Mouse (Mus musculus) left cerebral cortex, adult 9 months (tissue): ENCODE data around the gene Ccr1l1.
"Not testable (repeated sequence)": the region's sequence is repeated elsewhere in the genome, so short reads cannot be mapped to it uniquely, and the experiment has no call there.

Source experiments
- DNase-seq, 2 experiments: peaks; one replicate each; pipeline ENCODE4 v3.0.0; 2022; ENCODE audit warnings: low spot score in 2 of 2

Ccr1l1 gene

GRCm38 (mm10) chr9:123978308-123978707 lies at the start of gene Ccr1l1:
TSS of gene Ccr1l1 (minus strand) at chr9:123978408.
- DNase-seq, result no peak

- DNase-seq, result no peak
Measured at GRCm38 (mm10) chr9:124021672-124022071, 43.5 kb upstream of the Ccr1l1 start, which contains the start of gene Ccr3. TSS of gene Ccr3 (plus strand) at chr9:124021972.

DNA sequence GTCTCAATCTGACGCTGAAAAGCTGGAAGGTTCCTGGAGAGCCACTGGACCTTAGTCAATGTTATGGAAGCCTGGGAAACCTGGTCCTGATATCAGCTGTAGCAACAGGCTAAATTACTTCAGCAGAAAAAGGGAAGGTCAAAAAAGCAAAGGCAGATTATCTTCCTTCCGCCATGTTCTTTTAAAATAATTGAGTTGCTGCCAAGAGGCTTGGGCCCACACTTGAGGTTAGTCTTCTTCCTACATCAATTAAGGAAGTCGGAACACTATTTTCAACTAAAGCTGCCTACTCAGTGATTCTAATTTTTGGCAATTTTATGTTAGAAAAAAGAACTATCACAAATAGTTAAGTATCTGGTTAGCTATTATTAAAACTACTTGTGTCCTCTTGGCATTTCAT lies 41.7 kb upstream of the Ccr1l1 start:
- no peak for DNase-seq

- DNase-seq, result no peak
Measured at GRCm38 (mm10) chr9:124016048-124016447, 37.8 kb upstream of the Ccr1l1 start.

DNA sequence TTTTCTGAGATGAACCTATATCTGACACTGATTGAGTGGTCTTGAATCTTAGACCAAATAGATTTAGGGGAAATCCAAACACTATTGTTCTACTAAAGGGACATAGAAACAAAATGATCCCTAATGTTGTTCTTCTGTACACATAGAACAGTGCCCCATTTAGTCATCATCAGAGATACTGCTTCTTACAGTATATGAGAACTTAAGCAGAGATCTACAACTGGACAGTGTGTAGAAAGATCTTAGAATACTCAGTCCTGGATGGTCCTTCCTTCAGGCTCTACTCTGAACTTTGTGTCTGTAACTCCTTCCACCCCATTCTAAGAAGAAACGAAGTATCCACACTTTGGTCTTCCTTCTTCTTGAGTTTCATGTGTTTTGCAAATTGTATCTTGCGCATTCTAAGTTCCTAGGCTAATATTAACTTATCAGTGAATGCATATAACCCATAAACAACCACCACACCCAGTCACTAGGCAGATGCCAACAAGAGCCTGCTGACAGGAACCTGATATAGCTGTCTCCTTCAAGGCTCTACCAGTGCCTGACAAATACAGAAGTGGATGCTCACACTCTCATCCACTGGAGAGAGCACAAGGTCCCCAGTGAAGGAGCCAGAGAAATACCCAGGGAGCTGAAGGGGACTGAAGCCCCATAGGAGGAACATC lies 36.9 kb upstream of the Ccr1l1 start:
- no peak for DNase-seq

GRCm38 (mm10) chr9:124013270-124013669 lies 35.1 kb upstream of the Ccr1l1 start:
- DNase-seq, result no peak

DNA sequence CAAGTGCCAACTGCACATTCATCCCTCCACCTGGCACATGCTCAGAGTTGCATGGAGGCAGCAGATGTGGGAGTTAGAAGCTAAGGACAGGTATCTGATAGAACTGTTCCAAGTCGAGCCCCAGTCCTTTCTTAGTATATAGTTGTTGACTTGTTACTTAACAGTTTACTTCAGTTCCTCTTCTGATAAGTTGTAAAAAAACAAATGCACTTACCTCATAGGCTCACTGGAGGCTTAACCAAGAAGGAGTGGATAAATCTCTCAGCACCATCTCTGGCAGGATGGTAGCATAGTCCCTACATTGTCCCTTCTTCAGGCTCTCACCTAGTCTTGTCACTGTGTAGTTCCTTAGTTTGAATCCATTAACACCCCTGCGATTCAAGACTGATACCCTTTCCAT lies 34.5 kb upstream of the Ccr1l1 start:
- no peak for DNase-seq

GRCm38 (mm10) chr9:123999784-124000183 lies 21.6 kb upstream of the Ccr1l1 start:
- no peak for DNase-seq

DNA sequence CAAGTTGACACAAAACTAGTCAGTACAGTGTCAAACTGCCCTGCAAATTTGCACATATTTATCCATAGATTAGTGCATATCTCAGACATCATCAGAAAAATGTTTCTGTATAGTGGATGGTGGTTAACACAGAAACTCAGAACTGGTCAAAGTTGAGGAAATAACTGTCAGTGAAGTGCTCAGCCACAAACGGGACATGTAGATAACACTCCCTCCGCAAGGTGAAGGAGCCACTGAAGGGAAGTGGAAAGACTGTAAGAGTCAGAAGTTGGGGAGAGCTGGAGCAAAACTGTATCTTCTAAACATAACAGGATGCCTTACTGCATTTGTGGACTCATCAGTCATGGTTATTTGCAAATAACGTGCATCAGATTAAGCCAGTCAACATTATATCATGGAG lies 19.5 kb upstream of the Ccr1l1 start:
- no peak for DNase-seq

GRCm38 (mm10) chr9:123991312-123991906 lies 13.2 kb upstream of the Ccr1l1 start:
- DNase-seq, result peak; percentile 15 to 55

GRCm38 (mm10) chr9:123989671-123990070 lies 11.5 kb upstream of the Ccr1l1 start:
- DNase-seq, result no peak

DNA sequence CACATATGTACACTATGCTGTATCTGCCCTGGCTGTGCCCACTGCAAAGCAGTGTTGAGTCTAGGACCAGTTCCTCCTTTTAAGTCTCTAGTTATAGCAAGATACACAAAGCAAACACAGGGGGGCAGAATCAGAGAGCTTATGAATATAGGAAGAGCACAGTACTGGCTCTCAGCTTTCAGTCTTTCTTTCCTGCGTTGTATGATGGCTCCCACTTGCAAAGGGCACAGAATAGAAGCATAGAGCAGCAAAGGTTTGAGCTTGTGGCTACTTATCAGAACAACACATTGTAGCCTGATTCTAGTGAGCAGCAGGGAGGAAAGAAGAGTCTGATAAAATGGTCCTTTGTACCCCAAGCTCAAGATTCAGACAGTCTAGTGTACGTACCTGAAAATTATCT lies 8.0 kb upstream of the Ccr1l1 start:
- DNase-seq, result peak in 1 of 2 experiments; percentile 25

GRCm38 (mm10) chr9:123984943-123985342 lies 6.7 kb upstream of the Ccr1l1 start:
- no peak for DNase-seq

- DNase-seq, result no peak
Measured at GRCm38 (mm10) chr9:123982720-123983119, 4.5 kb upstream of the Ccr1l1 start.

- no peak for DNase-seq
Measured at GRCm38 (mm10) chr9:123981909-123982308, 3.7 kb upstream of the Ccr1l1 start.

DNA sequence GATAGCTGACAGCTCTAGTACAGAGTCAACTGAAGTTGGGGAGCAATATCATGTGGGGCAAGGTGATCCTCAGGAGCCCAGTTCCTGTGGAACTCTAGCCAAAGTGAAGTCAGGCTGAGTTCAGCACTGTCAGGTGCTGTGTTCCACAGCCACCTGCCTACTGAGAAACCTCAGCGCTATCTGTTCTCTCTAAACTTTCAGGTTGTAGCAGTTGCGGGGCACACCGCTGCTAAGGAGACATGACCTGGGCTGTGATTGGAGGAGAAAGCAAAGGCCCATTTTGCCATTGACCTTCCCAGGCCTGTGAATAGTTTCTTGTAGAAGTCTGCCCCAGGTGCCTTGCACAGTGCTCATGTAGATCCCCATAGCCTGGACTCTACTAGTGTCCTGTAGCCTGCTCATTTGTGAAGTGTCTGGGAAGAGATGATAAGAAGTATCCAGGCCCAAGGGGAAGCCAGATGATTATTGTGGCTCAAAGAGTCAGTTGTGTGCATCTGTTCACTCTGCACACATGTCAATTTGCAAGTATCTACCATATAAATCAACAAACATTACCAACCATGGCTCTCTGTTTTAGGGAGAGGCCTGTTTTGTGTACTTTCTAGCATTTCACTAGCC lies 2.8 kb upstream of the Ccr1l1 start:
- not testable (repeated sequence) for DNase-seq

DNA sequence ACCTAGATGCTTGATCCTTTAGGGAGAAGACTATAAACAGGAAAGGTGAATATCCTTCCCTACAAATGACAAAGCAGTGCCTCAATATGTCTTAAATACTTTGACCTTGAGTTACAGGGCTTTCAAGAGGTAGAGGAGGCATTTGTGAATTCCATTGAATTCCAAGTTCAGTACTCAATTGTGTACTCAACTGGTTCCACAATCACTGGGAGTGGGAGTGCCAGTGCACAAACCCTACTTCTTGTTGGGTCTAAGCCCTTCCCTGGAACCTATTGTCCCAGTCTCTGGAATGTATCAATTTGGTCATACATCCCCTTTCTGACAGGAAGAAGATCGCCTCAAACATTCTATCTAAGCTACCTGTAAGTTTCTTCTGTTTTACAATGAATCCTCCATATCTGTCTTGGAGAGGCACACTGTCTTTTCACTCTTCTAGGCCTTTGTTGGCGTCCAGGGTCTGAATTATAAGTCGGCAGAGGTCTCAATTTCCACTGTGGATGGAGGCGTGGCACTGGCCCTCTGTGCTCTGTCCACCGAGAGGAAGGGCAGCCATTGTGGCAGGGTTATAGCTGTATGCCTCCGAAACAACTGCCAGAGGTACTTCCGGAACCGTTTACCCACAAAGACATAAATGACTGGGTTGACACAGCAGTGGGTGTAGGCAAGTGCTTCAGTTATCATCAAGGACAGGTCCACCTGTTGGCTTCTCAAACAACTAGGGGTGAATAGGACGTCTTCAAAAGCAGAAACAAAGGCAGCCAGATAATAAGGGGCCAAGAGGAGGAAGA lies 1.1 kb downstream of the Ccr1l1 start:
- DNase-seq, result no peak

- DNase-seq, result no peak
Measured at GRCm38 (mm10) chr9:123975630-123976029, 2.6 kb downstream of the Ccr1l1 start.

DNA sequence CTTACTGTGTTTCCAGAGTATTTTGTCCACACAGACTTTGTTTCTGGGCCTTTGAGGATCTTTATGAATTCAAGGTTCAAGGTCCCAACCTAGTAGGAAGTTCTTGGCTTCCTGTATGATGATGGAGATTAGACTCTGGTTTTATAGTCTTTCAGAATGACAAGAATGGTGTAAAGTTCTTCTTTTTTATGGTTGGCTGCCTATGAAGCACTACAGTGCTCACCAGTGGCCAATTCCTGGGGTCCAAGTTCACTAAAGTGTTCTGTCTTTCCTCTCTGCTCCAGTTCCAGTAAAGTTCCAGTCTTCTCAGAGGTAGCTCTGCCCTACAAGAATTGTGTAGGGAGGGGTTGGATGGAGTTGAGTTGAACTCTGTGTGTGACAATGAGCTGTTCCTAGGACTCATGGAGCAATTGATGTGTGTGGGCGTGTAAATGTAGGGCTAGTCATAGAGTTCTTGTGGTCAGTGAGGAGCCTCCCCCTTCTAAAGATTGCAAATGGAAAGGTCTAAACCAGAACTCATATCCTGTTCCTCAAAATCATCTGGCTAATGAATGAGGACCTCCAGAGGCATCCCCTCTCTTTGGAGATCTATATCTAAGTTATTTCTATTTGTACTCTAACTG lies 9.8 kb downstream of the Ccr1l1 start, which contains the start of gene Ccr1:
Gene Ccr1 (minus strand): TSS at position 403 of the 623 bp plus-strand sequence.
- no peak for DNase-seq

DNA sequence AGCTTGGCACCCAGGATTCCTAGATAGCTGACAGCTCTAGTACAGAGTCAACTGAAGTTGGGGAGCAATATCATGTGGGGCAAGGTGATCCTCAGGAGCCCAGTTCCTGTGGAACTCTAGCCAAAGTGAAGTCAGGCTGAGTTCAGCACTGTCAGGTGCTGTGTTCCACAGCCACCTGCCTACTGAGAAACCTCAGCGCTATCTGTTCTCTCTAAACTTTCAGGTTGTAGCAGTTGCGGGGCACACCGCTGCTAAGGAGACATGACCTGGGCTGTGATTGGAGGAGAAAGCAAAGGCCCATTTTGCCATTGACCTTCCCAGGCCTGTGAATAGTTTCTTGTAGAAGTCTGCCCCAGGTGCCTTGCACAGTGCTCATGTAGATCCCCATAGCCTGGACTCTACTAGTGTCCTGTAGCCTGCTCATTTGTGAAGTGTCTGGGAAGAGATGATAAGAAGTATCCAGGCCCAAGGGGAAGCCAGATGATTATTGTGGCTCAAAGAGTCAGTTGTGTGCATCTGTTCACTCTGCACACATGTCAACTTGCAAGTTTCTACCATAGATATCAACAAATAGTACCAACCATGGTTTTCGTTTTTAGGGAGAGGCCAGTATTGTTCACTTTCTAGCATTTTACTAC lies 11.2 kb downstream of the Ccr1l1 start:
- not testable (repeated sequence) for DNase-seq

- no peak for DNase-seq
Measured at GRCm38 (mm10) chr9:123964776-123965175, 13.4 kb downstream of the Ccr1l1 start.
